Mouse (Mus musculus) layer of hippocampus, postnatal 14 days (tissue): ENCODE data around the gene Actg1. TPM values are rescaled to one million over a fixed set of nuclear protein-coding genes. Genes with fewer than 3 reads are reported as not detected.

Experiments used
- DNase-seq, 2 experiments: peaks; one replicate each; pipeline ENCODE4 v3.0.0; 2021 to 2022; ENCODE audit warnings: low spot score in 2 of 2, mixed read lengths in 1 of 2
- total RNA-seq, 2 experiments: library from RNA; stranded (reverse); gene quantifications; 2 replicates each; pipeline ENCODE4 v1.2.3; 2021

The Actg1 gene
- total RNA-seq, 2 experiments from 2014 or later: 1,835 to 1,925 TPM

- DNase-seq: no peak
These were observed 33.5 kb downstream of the Actg1 start for GRCm38 (mm10) chr11:120314721-120315415.

DNA sequence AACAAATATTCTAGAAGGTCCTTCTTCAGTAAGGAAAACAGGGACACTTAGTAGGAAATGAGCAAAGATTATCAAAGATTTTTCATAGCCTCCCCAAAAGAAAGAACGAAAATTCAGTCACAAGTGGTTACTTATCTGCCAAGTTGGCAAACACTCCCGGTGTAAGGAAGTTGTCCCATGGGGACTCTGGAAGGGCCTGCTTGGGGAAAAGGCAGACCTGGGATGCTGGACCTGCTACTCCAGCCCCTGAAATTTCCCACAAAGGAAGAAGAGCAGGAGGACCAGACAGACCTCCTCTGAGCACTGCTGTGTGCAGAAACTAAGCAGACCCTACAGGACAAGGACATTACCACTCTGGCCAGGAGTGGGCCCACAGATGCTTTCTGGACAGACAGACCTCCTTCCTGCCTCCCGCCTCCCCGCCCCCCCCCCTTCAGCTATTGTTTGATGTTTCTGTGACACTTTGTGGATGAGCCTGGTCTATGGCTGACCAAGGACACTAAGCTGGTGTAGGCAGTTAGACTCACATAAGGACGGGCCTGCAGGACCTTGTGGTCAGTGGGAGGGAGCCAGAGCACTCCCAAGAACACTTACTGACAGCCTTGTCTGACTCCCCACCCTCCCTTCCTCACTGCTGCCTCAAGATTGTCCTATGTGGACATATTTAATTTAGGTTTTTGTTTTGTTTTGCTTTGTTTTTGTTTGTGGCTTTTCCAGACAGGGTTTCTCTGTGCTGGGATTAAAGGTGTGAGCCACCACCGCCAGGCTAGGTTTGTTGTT is 34.2 kb downstream of the Actg1 start:
- no peak for DNase-seq

DNA sequence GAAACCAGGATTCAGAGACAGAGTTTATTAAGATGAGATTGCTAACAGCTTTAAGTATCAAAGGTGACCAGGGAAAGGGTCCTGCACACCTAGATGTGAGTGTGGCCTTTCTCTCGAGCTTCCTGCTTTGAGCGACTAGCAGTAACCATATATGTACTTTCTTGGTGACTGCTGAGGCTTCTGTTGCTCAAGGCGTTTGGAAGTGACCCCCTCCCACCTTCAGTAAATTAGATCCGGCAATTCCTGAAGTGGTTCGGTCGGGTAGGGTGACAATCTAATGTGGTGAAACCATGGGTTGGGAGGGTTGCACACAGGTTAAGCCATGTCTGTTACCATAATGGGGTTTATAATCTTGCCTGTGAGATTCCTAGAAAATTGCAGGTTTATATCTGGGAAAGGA is 36.3 kb downstream of the Actg1 start:
- DNase-seq: no peak

DNA sequence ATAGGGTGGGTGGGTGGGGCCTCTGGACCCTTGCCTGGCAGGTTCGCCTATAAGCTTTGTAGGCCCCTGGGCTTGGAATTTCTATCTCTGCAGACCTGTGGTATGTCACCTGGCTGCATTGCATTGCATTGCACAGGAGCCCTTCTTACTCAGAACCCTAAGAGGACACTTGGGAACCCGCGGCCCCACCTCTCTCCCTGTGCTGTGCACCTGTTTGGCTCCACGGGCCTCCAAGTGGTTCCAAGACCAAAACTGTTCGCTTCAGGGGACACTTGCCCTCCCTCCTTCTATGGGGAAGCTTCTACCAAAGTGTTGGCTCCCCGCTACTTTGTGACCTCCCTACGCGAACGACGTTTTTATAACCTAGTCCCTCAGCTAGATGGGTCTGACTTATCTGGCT is 36.8 kb downstream of the Actg1 start:
- no peak for DNase-seq

DNA sequence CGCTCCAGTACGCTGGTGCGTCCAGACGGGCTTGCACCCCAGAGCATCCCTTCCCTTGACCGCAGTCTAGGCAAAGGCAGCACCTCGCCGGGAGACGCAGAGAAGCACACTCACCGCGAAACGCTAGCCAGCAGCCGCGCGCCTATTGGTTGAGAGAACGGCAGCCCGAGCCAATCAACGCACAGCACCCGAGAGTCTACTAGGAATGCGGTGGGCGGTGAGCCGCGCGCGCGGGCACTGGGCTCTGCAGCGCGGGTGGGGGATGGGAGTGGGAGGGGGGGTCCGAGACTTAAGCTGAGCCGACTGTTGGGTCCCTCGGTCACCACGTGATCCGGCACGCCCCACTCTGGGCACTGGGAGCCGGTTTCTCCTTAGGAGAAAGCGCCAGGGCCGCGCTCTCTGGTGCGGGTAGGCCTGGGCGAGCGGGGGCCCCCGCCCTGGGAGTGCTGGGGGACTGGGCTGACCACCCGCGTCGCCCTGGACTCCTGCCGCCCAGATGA is 37.5 kb downstream of the Actg1 start:
- DNase-seq: peak; percentile 92 to 96

DNA sequence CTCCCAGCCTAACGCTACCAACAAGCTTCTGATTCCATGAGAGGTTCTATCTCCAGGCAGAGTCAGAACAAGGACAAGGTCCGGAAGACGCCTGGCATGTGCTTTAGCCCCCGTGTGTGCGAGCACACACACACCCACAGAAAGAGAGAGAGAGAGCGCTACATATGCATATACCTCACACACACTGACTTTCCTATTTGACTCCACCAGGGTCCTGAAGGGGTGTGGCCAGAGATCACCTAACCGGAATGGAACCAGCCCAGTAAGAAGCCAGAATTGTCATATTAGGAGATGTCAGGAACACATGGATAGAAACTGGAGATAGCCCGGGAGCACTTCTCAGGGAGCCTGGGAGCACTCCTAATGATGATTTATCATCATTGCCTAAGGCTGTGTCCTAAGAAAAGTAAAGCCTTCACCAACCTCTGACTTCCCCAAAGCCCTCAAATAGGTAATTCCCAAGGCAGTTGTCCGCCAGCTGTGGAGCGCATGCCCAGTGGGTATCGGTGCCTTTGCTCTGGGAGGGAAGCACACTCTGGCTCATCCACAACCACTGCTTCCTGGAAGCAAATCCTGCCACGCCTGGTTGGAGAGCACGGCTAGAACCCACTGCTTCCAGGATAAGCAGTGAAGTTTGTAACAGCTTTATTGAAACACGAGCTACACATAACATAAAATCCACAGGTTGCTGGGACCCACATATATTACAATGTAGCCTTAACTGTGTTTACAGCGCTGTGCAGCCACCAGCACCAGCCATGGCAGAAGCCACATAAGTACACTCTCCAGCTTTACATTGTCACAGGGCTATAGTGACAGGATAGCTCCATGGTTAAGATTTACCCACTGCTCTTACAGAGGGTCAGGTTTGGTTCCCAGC is 39.7 kb downstream of the Actg1 start:
- no peak for DNase-seq

GRCm38 (mm10) chr11:120307566-120308430 is 40.5 kb downstream of the Actg1 start:
- DNase-seq: peak; percentile 97 to 98

DNA sequence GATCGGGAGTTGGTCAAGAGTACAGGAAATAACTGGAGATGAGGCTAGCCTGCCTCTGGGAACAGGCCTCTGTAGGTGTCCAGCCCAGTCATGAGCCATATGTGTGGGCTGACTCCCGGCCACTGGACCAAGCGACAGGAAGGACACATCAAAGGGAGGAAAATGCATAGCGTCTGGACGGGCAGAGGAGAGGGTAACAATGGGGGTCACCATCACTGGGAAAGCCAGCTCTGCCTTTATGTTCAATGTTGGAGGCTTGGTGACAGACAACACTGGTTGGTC is 41.3 kb downstream of the Actg1 start:
- DNase-seq: no peak

GRCm38 (mm10) chr11:120306366-120307131 is 41.8 kb downstream of the Actg1 start:
- DNase-seq: no peak

GRCm38 (mm10) chr11:120305535-120306365 is 42.6 kb downstream of the Actg1 start:
- DNase-seq: no peak

DNA sequence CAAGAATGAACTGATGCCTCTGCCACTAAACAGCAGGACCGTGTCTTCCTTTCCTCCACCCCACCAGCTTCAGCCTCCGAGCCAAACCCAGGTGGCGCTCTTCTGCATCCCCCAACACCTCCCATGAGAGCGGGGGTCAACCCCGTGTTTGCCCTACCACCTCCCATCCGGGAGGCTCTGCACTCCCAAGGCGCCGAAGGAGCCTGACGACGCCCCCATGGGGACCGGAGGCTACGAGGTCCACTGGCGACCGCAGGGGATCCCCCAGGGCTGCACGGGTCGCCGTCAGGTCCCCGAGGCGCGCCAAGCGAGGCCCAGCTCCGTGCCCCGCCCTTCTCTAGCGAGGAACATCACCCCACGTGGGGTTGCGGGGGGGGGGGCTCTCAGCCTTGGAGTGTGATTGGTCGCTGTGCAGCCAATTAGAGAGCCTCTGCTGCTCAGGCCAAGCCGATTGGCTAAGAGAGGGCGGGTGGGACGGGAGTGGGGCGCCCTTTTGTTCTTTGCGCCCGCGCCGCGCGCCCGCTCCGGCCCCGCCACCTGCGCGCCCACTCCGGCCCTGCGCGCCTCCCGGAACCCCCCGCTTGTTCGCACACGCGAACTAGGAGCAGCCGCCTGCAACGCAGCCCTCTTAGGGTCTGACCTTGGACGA is 43.3 kb downstream of the Actg1 start:
- peak; percentile 78 to 88 for DNase-seq

DNA sequence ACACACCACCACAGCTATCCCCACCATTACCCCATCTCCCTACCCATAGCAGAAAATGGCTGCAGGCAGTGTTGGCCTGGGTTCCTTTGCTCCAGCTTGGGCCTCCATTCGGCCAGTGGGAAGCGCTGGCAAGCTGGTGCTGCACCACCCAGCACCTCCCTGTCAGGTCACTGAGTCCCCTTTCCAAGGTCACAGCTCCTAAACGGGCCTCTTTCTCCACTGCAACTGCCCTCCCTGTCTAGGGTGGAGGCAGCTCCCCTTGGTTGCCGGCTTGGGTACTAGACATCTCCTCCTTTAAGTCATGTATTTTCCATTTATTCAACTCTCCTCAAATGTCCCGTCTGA is 44.0 kb downstream of the Actg1 start:
- no peak for DNase-seq

DNA sequence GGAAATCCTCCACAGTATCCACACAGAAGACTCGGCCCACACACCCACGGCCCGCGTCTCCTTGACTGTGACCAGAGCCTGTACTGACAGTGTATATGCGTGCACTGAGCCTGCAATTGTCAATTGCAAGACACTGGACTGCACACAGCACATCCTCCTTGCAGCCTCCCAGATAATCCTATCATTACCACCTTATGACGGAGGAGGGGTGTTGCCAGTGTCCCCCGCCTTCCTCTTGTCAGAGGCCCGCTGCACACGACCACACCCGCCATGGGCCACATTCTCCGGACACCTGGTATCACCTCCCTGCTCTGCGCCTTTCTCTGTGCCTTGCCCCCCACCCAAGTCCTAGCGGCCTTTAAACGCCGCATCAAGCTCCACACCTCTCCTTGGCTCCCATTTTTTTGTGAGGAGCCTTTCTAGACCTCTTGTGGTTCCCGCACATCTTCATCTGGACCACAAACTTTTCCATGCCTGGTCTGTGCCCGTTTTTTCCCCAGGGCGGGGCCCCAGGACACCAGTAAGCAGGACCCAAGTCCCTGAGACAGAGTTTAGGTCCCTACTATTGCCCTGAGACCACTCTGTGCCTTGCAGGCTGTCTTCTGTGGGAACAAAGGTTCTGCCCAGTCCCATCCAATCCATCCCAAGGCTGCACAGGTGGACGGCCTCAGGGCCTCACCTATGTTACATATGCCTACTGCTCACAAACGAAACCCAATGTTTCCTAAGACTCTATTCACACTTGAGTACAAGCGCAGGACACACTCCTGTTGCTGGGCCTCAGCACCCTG is 44.6 kb downstream of the Actg1 start:
- no peak for DNase-seq

GRCm38 (mm10) chr11:120303119-120303518 is 45.2 kb downstream of the Actg1 start:
- DNase-seq: no peak

GRCm38 (mm10) chr11:120299484-120299883 is 48.9 kb downstream of the Actg1 start:
- DNase-seq: no peak

- no peak for DNase-seq
These were observed 49.8 kb downstream of the Actg1 start for GRCm38 (mm10) chr11:120298441-120299141.

DNA sequence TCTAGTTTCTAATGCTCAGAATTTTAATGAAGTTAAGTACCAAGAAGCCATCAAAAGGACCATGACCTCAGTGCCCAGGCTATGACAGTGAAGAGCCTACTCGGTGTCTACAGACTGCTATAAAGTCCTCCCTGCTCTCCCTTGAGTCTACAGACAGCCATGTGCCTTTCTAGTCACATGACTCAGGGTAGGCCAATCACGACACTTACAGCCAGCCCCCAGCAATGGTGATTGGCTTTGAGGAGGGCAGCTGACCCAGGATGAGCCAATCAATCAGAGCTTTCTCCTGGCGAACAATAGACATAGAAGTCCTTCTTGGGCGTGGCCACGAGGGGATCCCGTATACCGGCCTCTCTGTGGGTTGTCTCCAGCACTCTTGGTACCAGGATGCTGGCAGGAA is 50.6 kb downstream of the Actg1 start:
- no peak for DNase-seq
